Mouse (Mus musculus): ENCODE results near the gene Zrsr1.

- TF ChIP-seq CTCF (IDR thresholded peaks at IDR 0.05) (no peak), EP300 (IDR thresholded peaks at IDR 0.05) (no peak)
Observed at GRCm38 (mm10) chr11:22979221-22979620, 7.4 kb downstream of the Zrsr1 start.

Data from lung, postnatal 0 days (tissue).